Mouse (Mus musculus) effector memory CD4-positive, alpha-beta T cell, adult 5 months (primary cell): Measurements from ENCODE around the gene Trim52. TPM values are rescaled to one million over a fixed set of nuclear protein-coding genes. Genes with fewer than 3 reads are reported as not detected.

Experiments used
- polyA plus RNA-seq: library from polyadenylated mRNA; unstranded; fragments of 100-300 nt; shearing (Covaris generic); gene quantifications from one replicate; pipeline ENCODE4 v1.2.1, GENCODE M21; 2017

Gene Trim52
- polyA plus RNA-seq = not detected

DNA sequence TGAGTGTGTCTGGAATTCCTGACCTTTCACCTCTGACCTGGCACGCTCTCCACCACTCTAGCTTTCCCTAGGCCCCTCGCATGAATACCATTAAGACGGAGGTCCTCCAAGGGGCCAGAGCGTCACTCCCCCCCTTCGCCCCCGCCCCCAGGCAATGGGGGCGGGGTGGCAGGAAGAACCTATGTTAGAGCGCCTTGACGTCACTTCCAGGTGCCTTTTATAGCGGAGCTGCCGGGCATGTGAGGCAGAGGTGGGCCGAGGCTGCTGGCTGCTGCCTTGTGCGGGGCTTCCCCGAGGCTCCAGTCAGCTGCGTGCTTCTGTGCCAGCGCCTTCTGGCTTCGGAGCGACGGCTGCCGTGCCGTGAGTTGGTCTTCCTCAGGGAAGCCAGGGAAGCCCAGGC lies at the start of gene Trim52:
Gene Trim52 (plus strand): TSS at position 219 of the 400 bp plus-strand sequence.

Other genes with a start within 250 kb of the Trim52 start
- 0.41 TPM for gene Spry2, start 209.4 kb upstream of the Trim52 start, polyA plus RNA-seq